Mouse (Mus musculus) MEL (cell line): ENCODE data around the gene Lipo2. TPM values are rescaled to one million over a fixed set of nuclear protein-coding genes. Genes with fewer than 3 reads are reported as not detected.
"Not testable (repeated sequence)": the region's sequence is repeated elsewhere in the genome, so short reads cannot be mapped to it uniquely, and the experiment has no call there.

ENCODE experiments used
- DNase-seq: peaks from one replicate; pipeline ENCODE4 v3.0.0; 2011; ENCODE audit warnings: low read depth, low spot score
- H3K27ac ChIP-seq: 2 replicates; pipeline ENCODE4 v1.5.1; 2012; ENCODE audit warnings: low read depth, mild to moderate bottlenecking, control low read depth, low read length, moderate library complexity; ENCODE audit not compliant: control insufficient read depth
- H3K27me3 ChIP-seq, 2 experiments: fragments of 150-350 bp in 1 of 2; sonication (generic) in 1 of 2; 2 replicates each; pipeline ENCODE4 v1.6.1; 2012; ENCODE audit warnings: low read length in 2 of 2, mild to moderate bottlenecking in 2 of 2, improper control_type of control experiment in 1 of 2, moderate library complexity in 1 of 2; ENCODE audit not compliant: insufficient read depth in 2 of 2, control insufficient read depth in 1 of 2
- H3K36me3 ChIP-seq, 2 experiments: 2 replicates each; pipeline ENCODE4 v1.6.1; 2012 to 2014; ENCODE audit warnings: low read length in 2 of 2, improper control_type of control experiment in 1 of 2, inconsistent platforms in 1 of 2, mild to moderate bottlenecking in 1 of 2; ENCODE audit not compliant: insufficient read depth in 2 of 2, control insufficient read depth in 1 of 2
- H3K4me1 ChIP-seq, 2 experiments: fragments of 150-350 bp in 1 of 2; sonication (generic) in 1 of 2; 2 replicates each; pipeline ENCODE4 v1.6.1; 2012; ENCODE audit warnings: low read length in 2 of 2, improper control_type of control experiment in 1 of 2, mild to moderate bottlenecking in 1 of 2; ENCODE audit not compliant: insufficient read depth in 2 of 2, control insufficient read depth in 1 of 2
- H3K4me3 ChIP-seq, 2 experiments: fragments of 150-350 bp in 1 of 2; sonication (generic) in 1 of 2; 2 replicates each; pipeline ENCODE4 v1.5.1; 2012; ENCODE audit warnings: low read depth in 2 of 2, low read length in 2 of 2, mild to moderate bottlenecking in 2 of 2, moderate library complexity in 2 of 2, control low read depth in 1 of 2, improper control_type of control experiment in 1 of 2; ENCODE audit not compliant: control insufficient read depth in 1 of 2, insufficient read depth in 1 of 2
- H3K79me2 ChIP-seq: 2 replicates; pipeline ENCODE4 v1.6.1; 2012; ENCODE audit warnings: mild to moderate bottlenecking, low read length, moderate library complexity; ENCODE audit not compliant: control insufficient read depth, poor library complexity, insufficient read depth
- H3K9ac ChIP-seq: 2 replicates; pipeline ENCODE4 v1.6.1; 2012; ENCODE audit warnings: low read depth, mild to moderate bottlenecking, control low read depth, low read length, moderate library complexity; ENCODE audit not compliant: control insufficient read depth, poor library complexity, severe bottlenecking
- H3K9me3 ChIP-seq: fragments of 150-350 bp; sonication (generic); replicated peaks from 2 replicates; pipeline ENCODE4 v1.6.1; 2012; ENCODE audit warnings: mild to moderate bottlenecking, low read length, improper control_type of control experiment, moderate library complexity; ENCODE audit not compliant: insufficient read depth
- TBP ChIP-seq: IDR thresholded peaks from 2 replicates; pipeline ENCODE4 v1.8.0; 2011; ENCODE audit warnings: low read depth, low read length, improper control_type of control experiment
- USF2 ChIP-seq, 2 experiments: IDR thresholded peaks; 2 replicates each; pipeline ENCODE4 v1.6.1; 2011 to 2012; ENCODE audit warnings: improper control_type of control experiment in 2 of 2, low read length in 2 of 2, borderline replicate concordance in 1 of 2, inconsistent platforms in 1 of 2, low read depth in 1 of 2, mild to moderate bottlenecking in 1 of 2; ENCODE audit not compliant: insufficient read depth in 1 of 2
- polyA plus RNA-seq, 2 experiments: library from polyadenylated mRNA; stranded (reverse) in 1 of 2; unstranded in 1 of 2; fragments of >175 nt in 1 of 2; fragments of >200 nt in 1 of 2; gene quantifications; 2 replicates each; pipeline versions ENCODE4 v1.2.1 to v1.2.4; 2012; ENCODE audit warnings: low replicate concordance in 2 of 2, low read depth in 1 of 2; ENCODE audit not compliant: insufficient read length in 2 of 2, insufficient read depth in 1 of 2, missing spikeins in 1 of 2
- total RNA-seq: library from RNA; depleted of rRNA; stranded (reverse); fragments of 300-350 nt; gene quantifications from 2 replicates; pipeline ENCODE4 v1.2.3, GENCODE M21; 2012; rRNA removed

The Lipo2 gene
- total RNA-seq (not detected in 2 replicates), polyA plus RNA-seq (not detected)

- H3K27ac ChIP-seq, DNase-seq, H3K4me1 ChIP-seq, H3K9ac ChIP-seq, H3K4me3 ChIP-seq, H3K79me2 ChIP-seq, H3K36me3 ChIP-seq, H3K9me3 ChIP-seq, H3K27me3 ChIP-seq: not testable (repeated sequence)
Observed at GRCm38 (mm10) chr19:33751259-33751658, at the start of gene Lipo2. Gene Lipo2 (minus strand): TSS chr19:33751359.

GRCm38 (mm10) chr19:33787359-33787758, 36.2 kb upstream of the Lipo2 start, which contains the start of gene Lipo1:
Gene Lipo1 (minus strand): TSS chr19:33787459.
- H3K27me3 ChIP-seq, H3K4me1 ChIP-seq, H3K9ac ChIP-seq, DNase-seq, H3K79me2 ChIP-seq, H3K36me3 ChIP-seq, H3K9me3 ChIP-seq, H3K27ac ChIP-seq, H3K4me3 ChIP-seq: not testable (repeated sequence)

- DNase-seq = no peak
- no peaks in the 10 kb centered on the region for H3K4me1 ChIP-seq
- H3K27ac ChIP-seq = no peak overlapping the region
- no peaks in the 10 kb centered on the region for H3K79me2 ChIP-seq
- H3K9me3 ChIP-seq = no peaks in the 10 kb centered on the region
- no peaks in the 10 kb centered on the region for H3K36me3 ChIP-seq
- H3K4me3 ChIP-seq = no peak overlapping the region
- no peaks in the 10 kb centered on the region for H3K27me3 ChIP-seq
- TF ChIP-seq TBP (no peak), USF2 (IDR thresholded peaks at IDR 0.05; ENCODE audit: borderline replicate concordance in 1 of 2, insufficient read depth in 1 of 2, low read depth in 1 of 2, low read length in 2 of 2) (no peak)
- H3K9ac ChIP-seq = no peak overlapping the region
Observed at GRCm38 (mm10) chr19:33786576-33787277, 35.6 kb upstream of the Lipo2 start.

- H3K36me3 ChIP-seq, DNase-seq, H3K27ac ChIP-seq, H3K9ac ChIP-seq, H3K9me3 ChIP-seq, H3K4me3 ChIP-seq, H3K4me1 ChIP-seq, H3K27me3 ChIP-seq, H3K79me2 ChIP-seq: not testable (repeated sequence)
Observed at GRCm38 (mm10) chr19:33761287-33762086, 10.3 kb upstream of the Lipo2 start, which contains the start of gene Lipo3. Gene Lipo3 (minus strand): TSS chr19:33761951.

Other genes with a start within 250 kb of the Lipo2 start
- not detected in 2 replicates for gene Lipo4, start 233.6 kb downstream of the Lipo2 start, total RNA-seq
- not detected for gene Lipo4, start 233.6 kb downstream of the Lipo2 start, polyA plus RNA-seq
- not detected in 2 replicates for gene Gm8978, start 126.1 kb downstream of the Lipo2 start, total RNA-seq
- gene Gm8978, start 126.1 kb downstream of the Lipo2 start, polyA plus RNA-seq = not detected
- not detected in 2 replicates for gene Lipo3, start 10.6 kb upstream of the Lipo2 start, total RNA-seq
- gene Lipo3, start 10.6 kb upstream of the Lipo2 start, polyA plus RNA-seq = not detected
- not detected in 2 replicates for gene Lipo1, start 36.1 kb upstream of the Lipo2 start, total RNA-seq
- not detected for gene Lipo1, start 36.1 kb upstream of the Lipo2 start, polyA plus RNA-seq
- gene Lipf, start 209.8 kb upstream of the Lipo2 start, total RNA-seq = not detected in 2 replicates
- not detected for gene Lipf, start 209.8 kb upstream of the Lipo2 start, polyA plus RNA-seq